Mouse (Mus musculus) forebrain, postnatal 0 days (tissue): ENCODE data around the gene Gzmf. TPM values are rescaled to one million over a fixed set of nuclear protein-coding genes. Genes with fewer than 3 reads are reported as not detected.
"Not testable (repeated sequence)": the region's sequence is repeated elsewhere in the genome, so short reads cannot be mapped to it uniquely, and the experiment has no call there.

Experiments
- ATAC-seq: fragments of 200-750 bp; cut with Nextera tagmentation; 2 replicates; pipeline ENCODE4 v1.8.0; 2017; ENCODE audit warnings: mild to moderate bottlenecking, moderate library complexity
- DNase-seq: peaks from one replicate; pipeline ENCODE4 v3.0.0-alpha.2; 2015
- H3K27ac ChIP-seq: fragments of 300-500 bp; sonication (generic); 2 replicates; pipeline ENCODE4 v1.5.1; 2014; ENCODE audit warnings: low read depth, mild to moderate bottlenecking, antibody characterized with exemption, low read length, moderate library complexity, mixed read lengths
- H3K27me3 ChIP-seq: fragments of 300-500 bp; sonication (generic); 2 replicates; pipeline ENCODE4 v1.6.1; 2014; ENCODE audit warnings: mild to moderate bottlenecking, low read length, mixed read lengths; ENCODE audit not compliant: insufficient read depth
- H3K36me3 ChIP-seq: fragments of 300-500 bp; sonication (generic); 2 replicates; pipeline ENCODE4 v1.6.1; 2014; ENCODE audit warnings: mild to moderate bottlenecking, moderate library complexity; ENCODE audit not compliant: insufficient read depth
- H3K4me1 ChIP-seq: fragments of 300-500 bp; sonication (generic); 2 replicates; pipeline ENCODE4 v1.6.1; 2014; ENCODE audit warnings: antibody characterized with exemption; ENCODE audit not compliant: insufficient read depth
- H3K4me2 ChIP-seq: fragments of 300-500 bp; sonication (generic); 2 replicates; pipeline ENCODE4 v1.6.1; 2014; ENCODE audit warnings: low read depth, mild to moderate bottlenecking, moderate library complexity
- H3K4me3 ChIP-seq: fragments of 300-500 bp; sonication (generic); 2 replicates; pipeline ENCODE4 v1.5.1; 2014; ENCODE audit warnings: low read depth, low read length, mixed read lengths
- H3K9ac ChIP-seq: fragments of 300-500 bp; sonication (generic); 2 replicates; pipeline ENCODE4 v1.6.1; 2014; ENCODE audit warnings: mild to moderate bottlenecking
- H3K9me3 ChIP-seq: fragments of 300-500 bp; sonication (generic); 2 replicates; pipeline ENCODE4 v1.6.1; 2016; ENCODE audit warnings: low read length
- CTCF ChIP-seq: sonication (generic); IDR thresholded peaks from 2 replicates; pipeline ENCODE4 v1.5.1; 2016; ENCODE audit warnings: antibody characterized with exemption, control low read depth, low read depth
- WGBS: fragments of 180-500 bp; shearing (Covaris S2); extraction: QIAGEN DNeasy Blood & Tissue Kit; methylation state at CpG from one replicate; pipeline ENCODE4 v1.1.7; 2014; 5-methylcytosine and 5-hydroxymethylcytosine counted together
- polyA plus RNA-seq: library from polyadenylated mRNA; unstranded; fragments of >200 nt; fragmentation: Nextera tagmentation; extraction: Ambion mirVana; gene quantifications from 2 replicates; pipeline ENCODE4 v1.2.1, GENCODE M21; 2015
- total RNA-seq: library from RNA; depleted of rRNA; stranded (reverse); fragments of >200 nt; gene quantifications from 2 replicates; pipeline ENCODE4 v1.2.3, GENCODE M21; 2014; rRNA removed

Gzmf gene
- not detected in 2 replicates for total RNA-seq
- polyA plus RNA-seq: not detected in 2 replicates

DNA sequence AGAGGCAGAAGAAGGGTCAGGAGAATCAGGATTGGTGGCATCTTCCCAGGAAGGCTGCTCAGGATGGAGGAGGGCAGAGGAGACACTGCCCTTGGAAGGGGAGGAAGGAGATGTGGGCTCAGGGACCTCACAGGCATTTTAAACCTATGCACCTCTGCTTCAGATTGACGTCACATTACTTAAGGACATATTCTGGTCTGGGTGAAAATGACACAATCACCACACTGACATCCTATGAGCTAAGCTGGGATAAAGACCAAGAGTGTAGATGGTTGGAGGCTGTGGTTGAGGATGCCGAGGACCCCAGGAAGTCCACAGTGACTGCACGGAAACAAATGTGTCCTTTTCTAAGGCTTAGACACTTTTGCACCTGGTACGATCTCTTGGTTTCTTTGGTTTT, at the start of gene Gzmf:
Gene Gzmf, minus strand, starts transcription at position 101 of the 400 bp plus-strand sequence.
- DNase-seq: no peak
- 86% methylated on average over 4 of the region's 4 CpGs for WGBS

DNA sequence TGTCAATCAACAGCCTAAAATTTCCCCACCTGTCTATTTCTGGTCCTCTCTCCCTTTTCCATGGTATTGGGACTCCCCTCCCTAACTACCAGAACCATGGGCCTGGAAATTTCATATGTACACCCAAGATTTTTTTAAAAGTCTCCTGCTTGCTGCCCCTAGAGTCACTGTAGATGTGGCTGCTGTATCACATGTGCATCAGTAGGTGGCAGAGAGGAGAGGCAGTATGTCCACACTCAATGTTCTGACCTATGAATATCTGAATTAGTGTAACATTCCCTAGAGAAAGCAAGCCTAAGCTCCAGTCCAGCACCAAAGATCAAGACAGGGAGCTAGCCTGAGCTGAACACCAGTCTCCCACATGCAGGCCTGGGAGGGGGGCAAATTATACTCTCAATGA, 29.2 kb upstream of the Gzmf start:
- H3K27me3 ChIP-seq: no peaks in the 10 kb centered on the region
- H3K9me3 ChIP-seq: no peaks in the 10 kb centered on the region
- no peak overlapping the region for H3K27ac ChIP-seq
- H3K36me3 ChIP-seq: no peaks in the 10 kb centered on the region
- H3K9ac ChIP-seq: no peak overlapping the region
- DNase-seq (no peak), ATAC-seq (no peak)
- no peak for TF ChIP-seq CTCF
- no peak overlapping the region for H3K4me3 ChIP-seq
- H3K4me1 ChIP-seq: no peaks in the 10 kb centered on the region
- H3K4me2 ChIP-seq: no peak overlapping the region

More for the DNA sequence above, at the start of gene Gzmf:
- H3K9me3 ChIP-seq: no peaks in the 10 kb centered on the region
- no peak for TF ChIP-seq CTCF
- ATAC-seq: no peak
- no peak within 1 kb of the TSS for H3K4me2 ChIP-seq
- H3K27ac ChIP-seq: no peak within 1 kb of the TSS
- no peak within 1 kb of the TSS for H3K9ac ChIP-seq
- H3K27me3 ChIP-seq: no peaks in the 10 kb centered on the region
- no peak within 1 kb of the TSS for H3K4me3 ChIP-seq
- H3K36me3 ChIP-seq: no peaks in the 10 kb centered on the region
- H3K4me1 ChIP-seq: no peaks in the 10 kb centered on the region

DNA sequence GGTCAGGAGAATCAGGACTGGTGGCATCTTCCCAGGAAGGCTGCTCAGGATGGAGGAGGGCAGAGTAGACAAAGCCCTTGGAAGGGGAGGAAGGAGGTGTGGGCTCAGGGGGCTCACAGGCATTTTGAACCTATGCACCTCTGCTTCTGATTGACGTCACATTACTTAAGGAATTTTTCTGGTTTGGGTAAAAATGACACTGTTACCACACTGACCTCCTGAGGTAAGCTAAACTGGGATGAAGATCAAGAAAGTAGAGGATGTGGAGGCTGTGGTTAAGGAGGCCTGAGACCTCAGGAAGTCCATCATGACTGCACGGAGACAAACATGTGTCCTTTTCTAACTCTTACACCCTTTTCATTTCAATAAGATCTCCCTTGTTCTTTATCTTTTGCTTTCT, 23.3 kb upstream of the Gzmf start, which contains the start of gene Gzmc:
Gene Gzmc, minus strand, starts transcription at position 101 of the 400 bp plus-strand sequence.
- 88% methylated on average over 2 of the region's 2 CpGs for WGBS
- Histone ChIP-seq H3K27me3 (no peaks in the 10 kb centered on the region), H3K4me2 (no peak within 1 kb of the TSS), H3K9me3 (no peaks in the 10 kb centered on the region), H3K36me3 (no peaks in the 10 kb centered on the region), H3K4me3 (no peak within 1 kb of the TSS), H3K27ac (no peak within 1 kb of the TSS), H3K9ac (no peak within 1 kb of the TSS), H3K4me1 (no peaks in the 10 kb centered on the region)
- TF ChIP-seq CTCF: no peak
- ATAC-seq: no peak
- DNase-seq: no peak

DNA sequence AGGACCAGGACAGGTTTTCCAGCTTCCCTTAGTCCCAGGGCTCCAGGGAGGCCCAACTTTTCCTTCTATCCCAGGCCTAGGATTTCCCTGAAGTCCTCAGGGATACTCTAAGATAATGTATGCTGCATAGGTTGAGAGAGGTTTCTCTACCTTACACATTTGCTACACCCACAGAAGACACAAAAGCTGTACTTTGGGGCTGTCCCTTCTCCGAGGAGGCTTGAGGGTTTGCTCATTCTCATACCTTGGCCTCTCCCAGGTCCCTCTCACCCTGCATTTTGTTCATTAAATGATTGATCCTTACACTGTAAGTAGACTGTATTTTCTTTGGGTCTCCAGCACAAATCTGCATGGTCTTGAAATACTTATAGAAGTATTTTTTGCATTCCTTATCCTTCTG, 5.6 kb downstream of the Gzmf start:
- ATAC-seq (no peak), DNase-seq (no peak)
- no peaks in the 10 kb centered on the region for H3K27me3 ChIP-seq
- H3K4me2 ChIP-seq: no peak overlapping the region
- H3K27ac ChIP-seq: no peak overlapping the region
- no peaks in the 10 kb centered on the region for H3K4me1 ChIP-seq
- H3K36me3 ChIP-seq: no peaks in the 10 kb centered on the region
- 97% methylated on average over 1 of the region's 1 CpGs for WGBS
- no peak overlapping the region for H3K9ac ChIP-seq
- TF ChIP-seq CTCF: no peak
- no peak overlapping the region for H3K4me3 ChIP-seq
- H3K9me3 ChIP-seq: no peaks in the 10 kb centered on the region

DNA sequence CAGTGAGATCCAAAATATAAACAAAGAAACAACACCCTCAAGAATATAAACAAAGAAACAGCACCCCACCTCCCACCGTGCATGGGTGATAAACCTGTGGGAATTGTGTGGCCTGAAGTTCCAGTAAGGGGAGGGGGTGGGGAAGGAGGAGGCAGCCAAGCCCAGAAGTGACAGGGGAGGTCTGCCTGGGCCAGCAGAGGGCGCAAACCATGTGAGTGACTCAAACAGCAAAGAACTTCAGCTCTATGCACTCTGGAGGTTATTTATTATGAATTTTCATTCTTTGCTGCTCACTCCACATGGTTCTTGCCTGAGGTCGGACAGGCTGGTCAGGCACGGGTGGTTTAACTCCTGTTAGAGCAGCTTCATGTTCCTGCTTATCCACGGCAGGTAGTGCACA, 6.2 kb downstream of the Gzmf start:
- not testable (repeated sequence) for H3K27ac ChIP-seq, H3K4me3 ChIP-seq, DNase-seq, H3K9ac ChIP-seq, H3K4me1 ChIP-seq, ATAC-seq, H3K9me3 ChIP-seq, H3K27me3 ChIP-seq, H3K36me3 ChIP-seq, H3K4me2 ChIP-seq
- 41% methylated on average over 5 of the region's 5 CpGs for WGBS
- peak; percentile 44 for TF ChIP-seq CTCF

DNA sequence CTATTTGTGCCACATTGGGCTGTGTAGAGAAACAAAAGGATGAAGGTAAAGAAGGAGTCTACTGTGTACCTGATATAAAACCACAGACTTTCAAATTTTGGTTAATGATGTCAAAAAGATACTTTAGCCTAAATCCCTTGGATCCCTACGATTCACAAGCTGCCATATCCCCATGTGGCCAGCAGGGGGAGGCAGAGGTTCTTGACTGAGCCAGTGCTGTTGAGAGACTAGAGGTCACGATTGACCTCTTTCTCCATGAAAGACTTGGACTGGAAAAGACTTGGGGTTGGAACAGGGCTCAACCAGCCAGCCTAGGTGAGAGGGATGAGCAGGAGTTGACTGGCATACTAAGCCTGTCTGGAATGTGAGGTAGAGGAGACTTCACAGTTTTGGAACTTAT, 7.2 kb downstream of the Gzmf start:
- Histone ChIP-seq H3K9ac (no peak overlapping the region), H3K27me3 (no peaks in the 10 kb centered on the region), H3K4me3 (no peak overlapping the region), H3K9me3 (no peaks in the 10 kb centered on the region), H3K4me1 (no peaks in the 10 kb centered on the region), H3K4me2 (no peak overlapping the region), H3K27ac (no peak overlapping the region), H3K36me3 (no peaks in the 10 kb centered on the region)
- peak; percentile 82 for TF ChIP-seq CTCF
- ATAC-seq (no peak), DNase-seq (peak; percentile 56)
- 10% methylated on average over 2 of the region's 2 CpGs for WGBS

DNA sequence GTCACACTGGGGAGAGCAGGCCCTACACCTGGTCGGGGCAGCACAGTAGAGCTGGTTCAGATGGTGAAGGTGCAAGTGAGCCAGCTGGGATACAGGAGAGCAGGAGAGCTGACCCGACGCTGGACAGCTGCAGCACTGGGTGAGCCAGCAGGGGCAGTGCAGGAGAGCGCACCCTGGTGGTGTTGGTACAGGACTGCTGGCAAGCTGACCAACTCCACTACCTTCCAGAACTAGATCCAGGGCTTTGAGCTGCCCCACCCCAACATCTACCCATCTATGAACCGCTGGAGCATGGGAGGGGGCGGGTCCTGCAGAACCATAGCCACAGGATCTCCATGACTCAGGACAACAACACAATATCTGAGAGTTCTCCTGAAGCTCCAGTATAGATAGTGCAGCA, 24.3 kb downstream of the Gzmf start:
- Histone ChIP-seq H3K9me3 (no peaks in the 10 kb centered on the region), H3K36me3 (no peaks in the 10 kb centered on the region), H3K4me3 (no peak overlapping the region), H3K27ac (no peak overlapping the region), H3K4me1 (no peaks in the 10 kb centered on the region), H3K27me3 (no peaks in the 10 kb centered on the region), H3K4me2 (no peak overlapping the region), H3K9ac (no peak overlapping the region)
- no peak for ATAC-seq
- 59% methylated on average over 6 of the region's 6 CpGs for WGBS
- no peak for TF ChIP-seq CTCF
- no peak for DNase-seq

DNA sequence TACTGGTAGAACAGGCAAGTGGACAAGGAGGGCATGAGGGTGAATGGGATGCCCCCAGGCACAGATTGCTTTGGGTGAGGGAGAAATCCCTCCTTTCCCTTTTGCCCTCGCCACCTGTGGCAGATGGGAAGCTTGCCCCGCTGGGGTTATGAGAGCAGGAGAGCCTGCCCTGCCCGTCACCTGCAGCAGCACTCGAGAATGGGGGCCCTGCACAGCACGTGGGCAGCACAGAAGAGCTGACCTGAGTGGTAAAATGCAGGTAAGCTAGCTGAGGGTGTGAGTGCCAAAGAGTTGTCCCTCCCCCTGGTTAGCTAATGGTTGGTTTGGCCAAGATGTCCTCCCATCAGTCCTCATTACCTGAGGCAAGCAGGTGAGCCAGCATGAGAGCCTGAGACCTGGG, 24.7 kb downstream of the Gzmf start:
- Histone ChIP-seq H3K9ac (no peak overlapping the region), H3K4me1 (no peaks in the 10 kb centered on the region), H3K4me3 (no peak overlapping the region), H3K27ac (no peak overlapping the region), H3K9me3 (no peaks in the 10 kb centered on the region), H3K36me3 (no peaks in the 10 kb centered on the region), H3K4me2 (no peak overlapping the region), H3K27me3 (no peaks in the 10 kb centered on the region)
- TF ChIP-seq CTCF: no peak
- WGBS: 84% methylated on average over 5 of the region's 5 CpGs
- DNase-seq: no peak
- ATAC-seq: no peak
